Mouse (Mus musculus) megakaryocyte, embryonic 14.5 days (primary cell): Measurements from ENCODE around the gene Wasf2. TPM values are rescaled to one million over a fixed set of nuclear protein-coding genes. Genes with fewer than 3 reads are reported as not detected.

ENCODE experiments used
- H3K27me3 ChIP-seq: replicated peaks from 2 replicates; pipeline ENCODE3; 2012; ENCODE audit warnings: inconsistent platforms
- H3K36me3 ChIP-seq: replicated peaks from 2 replicates; pipeline ENCODE3; 2012; ENCODE audit warnings: low read length, inconsistent platforms, mixed read lengths
- H3K4me1 ChIP-seq: 2 replicates; pipeline ENCODE4 v1.6.1; 2012; ENCODE audit warnings: inconsistent platforms
- H3K4me3 ChIP-seq: replicated peaks from 2 replicates; pipeline ENCODE3; 2012; ENCODE audit warnings: moderate library complexity, mild to moderate bottlenecking, inconsistent platforms
- H3K9me3 ChIP-seq: 2 replicates; pipeline ENCODE4 v1.6.1; 2012; ENCODE audit warnings: inconsistent platforms
- FLI1 ChIP-seq: IDR thresholded peaks from 2 replicates; pipeline ENCODE4 v1.6.1; 2012; ENCODE audit warnings: low read length, inconsistent platforms, mixed read lengths
- GATA1 ChIP-seq: IDR thresholded peaks from 3 replicates; pipeline ENCODE4 v1.6.1; 2012; ENCODE audit warnings: mixed read lengths, low read length, inconsistent platforms, borderline replicate concordance
- polyA plus RNA-seq: library from polyadenylated mRNA; stranded (reverse); fragments of >175 nt; gene quantifications from 2 replicates; pipeline ENCODE4 v1.2.3, GENCODE M21; 2012; ENCODE audit warnings: low replicate concordance; ENCODE audit not compliant: insufficient read depth

The Wasf2 gene
- polyA plus RNA-seq, 1 experiment = 43.7 TPM

GRCm38 (mm10) chr4:133101751-133102150 lies 28.6 kb upstream of the Wasf2 start:
- H3K9me3 ChIP-seq = no peaks in the 10 kb centered on the region; the same call in 1 of the 2 replicates
- H3K36me3 ChIP-seq = no peaks in the 10 kb centered on the region
- TF ChIP-seq GATA1 = no peak
- TF ChIP-seq FLI1 = no peak
- peaks cover 14% of the 10 kb centered on the region for H3K27me3 ChIP-seq
- H3K4me3 ChIP-seq = no peak overlapping the region
- peaks cover 14% of the 10 kb centered on the region for H3K4me1 ChIP-seq

GRCm38 (mm10) chr4:133103525-133104193 lies 26.6 kb upstream of the Wasf2 start:
- Histone ChIP-seq H3K4me3 (no peak overlapping the region), H3K36me3 (no peaks in the 10 kb centered on the region), H3K4me1 (peaks cover 29% of the 10 kb centered on the region), H3K9me3 (no peaks in the 10 kb centered on the region; the same call in 1 of the 2 replicates), H3K27me3 (peaks cover 14% of the 10 kb centered on the region)
- TF ChIP-seq GATA1 (no peak), FLI1 (no peak)

GRCm38 (mm10) chr4:133104194-133104569 lies 26.1 kb upstream of the Wasf2 start:
- TF ChIP-seq GATA1 = no peak
- no peak for TF ChIP-seq FLI1
- H3K27me3 ChIP-seq = peaks cover 14% of the 10 kb centered on the region
- no peaks in the 10 kb centered on the region for H3K36me3 ChIP-seq
- H3K4me1 ChIP-seq = peaks cover 34% of the 10 kb centered on the region
- H3K9me3 ChIP-seq = no peaks in the 10 kb centered on the region; the same call in 1 of the 2 replicates
- no peak overlapping the region for H3K4me3 ChIP-seq

GRCm38 (mm10) chr4:133106691-133107090 lies 23.6 kb upstream of the Wasf2 start:
- peaks cover 13% of the 10 kb centered on the region for H3K27me3 ChIP-seq
- H3K4me1 ChIP-seq = peaks cover 43% of the 10 kb centered on the region
- H3K9me3 ChIP-seq = no peaks in the 10 kb centered on the region; the same call in 1 of the 2 replicates
- H3K36me3 ChIP-seq = no peaks in the 10 kb centered on the region
- H3K4me3 ChIP-seq = no peak overlapping the region
- no peak for TF ChIP-seq FLI1
- no peak for TF ChIP-seq GATA1

GRCm38 (mm10) chr4:133107788-133108281 lies 22.5 kb upstream of the Wasf2 start:
- Histone ChIP-seq H3K36me3 (no peaks in the 10 kb centered on the region), H3K27me3 (peaks cover 7% of the 10 kb centered on the region), H3K4me3 (peak overlapping the region; percentile 44), H3K9me3 (no peaks in the 10 kb centered on the region; the same call in 1 of the 2 replicates), H3K4me1 (peaks cover 46% of the 10 kb centered on the region)
- TF ChIP-seq FLI1 = no peak
- no peak for TF ChIP-seq GATA1

GRCm38 (mm10) chr4:133108481-133109334 lies 21.6 kb upstream of the Wasf2 start:
- Histone ChIP-seq H3K27me3 (peaks cover 11% of the 10 kb centered on the region), H3K4me1 (peaks cover 45% of the 10 kb centered on the region), H3K9me3 (no peaks in the 10 kb centered on the region; the same call in 1 of the 2 replicates), H3K4me3 (no peak overlapping the region), H3K36me3 (no peaks in the 10 kb centered on the region)
- TF ChIP-seq FLI1 (no peak), GATA1 (no peak)

- no peaks in the 10 kb centered on the region; the same call in 1 of the 2 replicates for H3K9me3 ChIP-seq
- H3K27me3 ChIP-seq = peaks cover 9% of the 10 kb centered on the region
- no peak overlapping the region for H3K4me3 ChIP-seq
- TF ChIP-seq GATA1 = no peak
- no peak for TF ChIP-seq FLI1
- peaks cover 38% of the 10 kb centered on the region for H3K4me1 ChIP-seq
- H3K36me3 ChIP-seq = no peaks in the 10 kb centered on the region
Measured at GRCm38 (mm10) chr4:133109335-133109801, 20.9 kb upstream of the Wasf2 start.

GRCm38 (mm10) chr4:133112175-133112838 lies 18.0 kb upstream of the Wasf2 start:
- Histone ChIP-seq H3K4me3 (no peak overlapping the region), H3K4me1 (peaks cover 52% of the 10 kb centered on the region), H3K27me3 (peaks cover 4% of the 10 kb centered on the region), H3K9me3 (no peaks in the 10 kb centered on the region), H3K36me3 (no peaks in the 10 kb centered on the region)
- TF ChIP-seq FLI1 (no peak), GATA1 (no peak)

GRCm38 (mm10) chr4:133113351-133113882 lies 16.9 kb upstream of the Wasf2 start:
- peaks cover 52% of the 10 kb centered on the region for H3K4me1 ChIP-seq
- H3K36me3 ChIP-seq = no peaks in the 10 kb centered on the region
- no peaks in the 10 kb centered on the region for H3K9me3 ChIP-seq
- peaks cover 4% of the 10 kb centered on the region for H3K27me3 ChIP-seq
- H3K4me3 ChIP-seq = no peak overlapping the region
- TF ChIP-seq FLI1 (no peak), GATA1 (no peak)
